Mouse (Mus musculus) liver, adult 2 months (tissue): ENCODE results near the gene Lgals3bp. TPM values are rescaled to one million over a fixed set of nuclear protein-coding genes. Genes with fewer than 3 reads are reported as not detected.
A peak's percentile ranks its signal among the peaks of the same experiment; 100 is the strongest.

Source experiments
- DNase-seq: peaks from one replicate; pipeline ENCODE4 v3.0.0-alpha.2; 2011; ENCODE audit warnings: low read depth, low spot score; ENCODE audit errors: extremely low read depth
- H3K27ac ChIP-seq: fragments of 200-500 bp; replicated peaks from 2 replicates; pipeline ENCODE4 v1.5.1; 2012; ENCODE audit warnings: low read depth, mild to moderate bottlenecking, control low read depth, inconsistent platforms, low read length; ENCODE audit not compliant: insufficient read depth
- H3K27me3 ChIP-seq: fragments of 200-500 bp; 2 replicates; pipeline ENCODE4 v1.6.1; 2012; ENCODE audit warnings: mild to moderate bottlenecking, moderate library complexity, low read length, inconsistent platforms; ENCODE audit not compliant: control insufficient read depth, insufficient read depth
- H3K36me3 ChIP-seq: fragments of 200-500 bp; 2 replicates; pipeline ENCODE4 v1.6.1; 2012; ENCODE audit warnings: low read length, inconsistent platforms; ENCODE audit not compliant: control insufficient read depth, insufficient read depth
- H3K4me1 ChIP-seq: fragments of 200-500 bp; 2 replicates; pipeline ENCODE4 v1.6.1; 2011; ENCODE audit warnings: low read length; ENCODE audit not compliant: control insufficient read depth, insufficient read depth
- H3K4me3 ChIP-seq: fragments of 200-500 bp; 2 replicates; pipeline ENCODE4 v1.5.1; 2011; ENCODE audit warnings: low read depth, mild to moderate bottlenecking, control low read depth, low read length, moderate library complexity; ENCODE audit not compliant: insufficient read depth
- H3K79me2 ChIP-seq: fragments of 200-500 bp; 2 replicates; pipeline ENCODE4 v1.6.1; 2012; ENCODE audit warnings: inconsistent platforms, mild to moderate bottlenecking, low read length, moderate library complexity; ENCODE audit not compliant: control insufficient read depth, insufficient read depth
- H3K9ac ChIP-seq: fragments of 200-500 bp; 2 replicates; pipeline ENCODE4 v1.6.1; 2012; ENCODE audit warnings: low read depth, mild to moderate bottlenecking, control low read depth, inconsistent platforms, low read length
- CTCF ChIP-seq: fragments of 200-500 bp; IDR thresholded peaks from 2 replicates; pipeline ENCODE4 v1.5.1; 2011; ENCODE audit warnings: low read depth, low read length, control low read depth
- POLR2A ChIP-seq: fragments of 200-500 bp; IDR thresholded peaks from 2 replicates; pipeline ENCODE4 v1.6.1; 2011; ENCODE audit warnings: low read length, control low read depth; ENCODE audit not compliant: insufficient read depth; ENCODE audit errors: extremely low read depth
- WGBS: fragments of 180-500 bp; shearing (Covaris S2); methylation state at CpG from one replicate; pipeline ENCODE4 v1.1.7; 2018; 5-methylcytosine and 5-hydroxymethylcytosine counted together
- polyA plus RNA-seq: library from polyadenylated mRNA; depleted of rRNA; stranded (reverse); fragments of >200 nt; gene quantifications from 2 replicates; pipeline ENCODE4 v1.2.3, GENCODE M21; 2012
- total RNA-seq: library from RNA; depleted of rRNA; stranded (reverse); fragments of >200 nt; gene quantifications from 2 replicates; pipeline ENCODE4 v1.2.3, GENCODE M21; 2014

The Lgals3bp gene
- total and polyA plus RNA-seq, 2 experiments: 20.2 to 216 TPM

GRCm38 (mm10) chr11:118442691-118443090 is 40.8 kb upstream of the Lgals3bp start:
- peaks cover 25% of the 10 kb centered on the region for H3K4me1 ChIP-seq
- 58% methylated on average over 13 of the region's 13 CpGs for WGBS

DNA sequence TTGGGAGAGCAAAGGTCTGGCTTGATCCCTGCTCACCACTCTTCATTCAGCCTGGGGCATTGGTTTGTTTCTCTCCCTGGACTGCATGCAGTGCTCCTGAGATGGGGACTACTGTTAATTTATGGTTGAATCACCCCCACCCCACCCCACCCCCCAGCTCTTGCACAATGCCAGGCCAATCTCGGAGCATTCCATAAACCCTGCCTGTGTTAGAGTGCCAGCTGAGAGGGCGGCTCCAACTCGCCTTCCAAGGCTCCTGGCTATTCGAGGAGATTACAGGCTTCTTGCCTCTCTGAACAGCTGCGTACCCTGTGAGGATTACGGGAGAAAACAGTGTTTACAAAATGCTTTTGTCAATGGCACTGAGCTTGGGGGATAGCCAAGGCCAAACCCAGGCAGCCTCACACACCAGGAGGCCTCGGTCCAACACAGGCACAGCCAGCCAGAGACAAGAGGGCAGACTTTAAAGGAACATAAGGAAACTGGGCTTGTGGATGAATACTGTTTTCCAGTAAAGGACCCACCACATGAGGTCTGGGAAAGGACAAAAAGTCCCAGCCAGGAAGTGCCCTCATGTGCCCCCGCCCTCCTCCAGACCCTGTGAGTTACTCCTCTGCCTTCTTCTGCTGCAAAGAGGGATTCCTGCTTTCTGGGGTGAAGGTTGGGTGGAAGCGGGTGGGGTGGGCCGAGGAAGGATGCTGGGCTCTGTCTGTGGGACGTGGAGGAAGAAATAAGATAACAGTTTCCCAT is 36.9 kb upstream of the Lgals3bp start:
- H3K4me3 ChIP-seq: no peak overlapping the region
- no peaks in the 10 kb centered on the region for H3K27me3 ChIP-seq
- H3K79me2 ChIP-seq: no peaks in the 10 kb centered on the region
- WGBS: 29% methylated on average over 11 of the region's 11 CpGs
- no peak for TF ChIP-seq CTCF
- TF ChIP-seq POLR2A: no peak
- peak overlapping the region; percentile 70 for H3K27ac ChIP-seq
- DNase-seq: peak; percentile 56
- peaks cover 28% of the 10 kb centered on the region for H3K4me1 ChIP-seq
- H3K36me3 ChIP-seq: no peaks in the 10 kb centered on the region
- peak overlapping the region; percentile 53 for H3K9ac ChIP-seq

More at GRCm38 (mm10) chr11:118442691-118443090, 40.8 kb upstream of the Lgals3bp start:
- H3K36me3 ChIP-seq: no peaks in the 10 kb centered on the region
- H3K79me2 ChIP-seq: no peaks in the 10 kb centered on the region
- H3K27me3 ChIP-seq: no peaks in the 10 kb centered on the region
- no peak overlapping the region for H3K27ac ChIP-seq
- H3K9ac ChIP-seq: no peak overlapping the region
- no peak overlapping the region for H3K4me3 ChIP-seq
- DNase-seq: no peak
- TF ChIP-seq CTCF: no peak
- no peak for TF ChIP-seq POLR2A

- H3K4me3 ChIP-seq: no peak overlapping the region
- no peaks in the 10 kb centered on the region for H3K27me3 ChIP-seq
- H3K27ac ChIP-seq: no peak overlapping the region
- no peak overlapping the region for H3K9ac ChIP-seq
- no peak for TF ChIP-seq POLR2A
- TF ChIP-seq CTCF: peak; percentile 26; the same call in 1 of the 2 replicates
- DNase-seq: no peak
- H3K4me1 ChIP-seq: peaks cover 21% of the 10 kb centered on the region
- 42% methylated on average over 6 of the region's 6 CpGs for WGBS
- no peaks in the 10 kb centered on the region for H3K36me3 ChIP-seq
- no peaks in the 10 kb centered on the region for H3K79me2 ChIP-seq
These were observed 34.6 kb upstream of the Lgals3bp start for GRCm38 (mm10) chr11:118436471-118436935.

DNA sequence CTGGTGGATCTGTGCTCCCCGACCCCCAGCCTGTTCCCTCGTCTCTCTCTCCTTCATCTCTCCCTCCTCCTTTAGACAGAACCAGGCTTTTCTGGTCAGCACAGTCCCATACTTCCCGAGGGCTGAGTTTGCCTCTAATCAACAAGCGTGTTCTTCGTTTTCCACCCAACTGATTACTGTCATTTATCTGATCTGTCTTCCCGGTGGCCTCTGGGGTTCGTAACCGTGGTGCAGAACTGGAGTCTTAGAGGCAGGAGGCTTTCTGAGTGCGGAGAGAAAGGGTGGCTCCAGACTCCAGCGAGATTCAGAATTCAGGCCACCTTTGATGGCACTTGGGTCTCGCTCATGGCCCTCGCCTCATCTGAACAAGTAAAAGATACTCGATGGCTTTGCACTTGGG is 32.2 kb upstream of the Lgals3bp start:
- Histone ChIP-seq H3K4me3 (no peak overlapping the region), H3K27ac (no peak overlapping the region), H3K4me1 (peaks cover 13% of the 10 kb centered on the region), H3K36me3 (no peaks in the 10 kb centered on the region), H3K79me2 (no peaks in the 10 kb centered on the region), H3K9ac (no peak overlapping the region), H3K27me3 (no peaks in the 10 kb centered on the region)
- TF ChIP-seq CTCF: no peak
- no peak for TF ChIP-seq POLR2A
- no peak for DNase-seq
- 55% methylated on average over 13 of the region's 13 CpGs for WGBS

- 58% methylated on average over 10 of the region's 10 CpGs for WGBS
These were observed 31.5 kb upstream of the Lgals3bp start for GRCm38 (mm10) chr11:118433398-118433868.

More at GRCm38 (mm10) chr11:118433398-118433868, 31.5 kb upstream of the Lgals3bp start:
- TF ChIP-seq POLR2A: no peak
- no peak for TF ChIP-seq CTCF
- Histone ChIP-seq H3K27ac (no peak overlapping the region), H3K4me3 (no peak overlapping the region), H3K79me2 (no peaks in the 10 kb centered on the region), H3K27me3 (no peaks in the 10 kb centered on the region), H3K36me3 (no peaks in the 10 kb centered on the region), H3K9ac (no peak overlapping the region), H3K4me1 (peaks cover 8% of the 10 kb centered on the region)
- no peak for DNase-seq
